Mouse (Mus musculus): ENCODE data around the gene Plac8.

Gene Plac8

DNA sequence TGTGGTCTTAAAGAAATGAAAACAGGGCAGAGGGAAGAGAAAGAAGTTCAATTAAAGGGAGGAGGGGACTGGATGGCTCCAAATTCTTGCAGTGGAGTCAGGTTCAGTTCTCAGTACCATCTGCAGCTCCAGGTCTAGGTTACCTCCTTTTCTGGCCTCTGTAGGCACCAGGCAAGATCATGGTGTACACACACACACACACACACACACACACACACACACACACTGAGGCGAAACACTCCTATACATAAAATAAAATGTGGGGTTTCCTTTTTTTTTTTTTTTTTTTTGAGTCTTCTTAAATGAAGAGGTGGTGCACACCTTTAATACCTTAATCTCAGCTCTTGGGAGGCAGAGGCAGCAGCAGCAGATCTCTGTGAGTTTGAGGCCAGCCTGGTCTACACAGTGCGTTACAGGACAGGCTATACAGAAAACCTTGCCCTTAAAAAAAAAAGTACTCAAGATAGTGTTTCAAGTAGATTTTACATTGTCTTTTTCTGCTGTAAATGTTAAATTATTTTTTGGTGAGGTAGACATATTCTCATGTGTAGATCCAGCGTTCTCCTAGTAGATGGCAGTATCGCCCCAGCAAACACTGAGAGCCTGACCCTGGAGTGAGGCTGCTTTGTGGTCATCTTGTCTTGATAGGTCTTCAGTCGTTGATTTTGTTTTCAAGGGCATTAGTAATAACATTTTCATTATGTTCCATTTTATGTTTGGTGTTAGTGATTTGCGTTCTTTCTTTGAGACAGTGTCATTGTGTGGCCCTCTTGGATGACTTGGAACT lies 25.6 kb downstream of the Plac8 start:
- no peak for DNase-seq (ENCODE audit: low spot score in 2 of 2)

DNA sequence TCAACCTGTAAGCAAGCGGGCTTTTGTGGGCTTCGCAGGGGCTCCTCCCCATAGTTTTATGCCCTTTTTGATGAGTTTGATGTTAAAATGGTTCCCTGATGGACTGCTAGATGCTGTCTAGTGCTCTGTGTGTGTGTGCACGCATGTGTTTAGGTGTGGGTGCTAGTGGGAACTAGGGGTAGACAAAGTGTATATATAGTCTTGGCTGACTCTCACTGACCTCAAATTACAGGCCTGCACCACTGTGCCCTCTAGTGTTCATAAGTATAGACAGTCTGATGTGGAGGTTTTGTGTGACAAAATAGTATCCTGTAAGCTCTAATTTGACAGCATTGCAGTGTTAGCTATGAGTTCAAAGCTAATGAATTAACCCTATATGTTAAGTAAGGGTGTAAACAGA lies 35.4 kb downstream of the Plac8 start:
- DNase-seq (ENCODE audit: low spot score in 2 of 2), result no peak

DNA sequence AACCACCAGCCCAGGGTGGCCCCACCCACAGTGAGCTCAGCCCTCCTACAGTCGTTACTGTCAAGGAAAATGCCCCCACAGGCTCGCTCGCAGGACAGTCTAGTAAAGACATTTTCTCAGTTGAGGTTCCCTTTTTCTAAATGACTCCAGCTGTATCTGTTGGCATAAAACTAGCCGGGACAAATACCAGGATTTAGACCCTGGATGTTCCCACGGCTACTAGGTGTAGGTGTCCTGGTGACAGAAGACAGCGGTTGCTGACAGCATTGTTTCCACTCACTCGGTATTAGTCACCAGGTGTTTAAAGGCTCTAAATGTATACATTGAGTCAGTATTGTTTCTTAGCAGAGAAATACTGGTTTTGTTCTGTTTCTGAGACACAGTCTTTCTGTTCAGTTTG lies 36.2 kb downstream of the Plac8 start:
- no peak for DNase-seq (ENCODE audit: low spot score in 2 of 2)

DNA sequence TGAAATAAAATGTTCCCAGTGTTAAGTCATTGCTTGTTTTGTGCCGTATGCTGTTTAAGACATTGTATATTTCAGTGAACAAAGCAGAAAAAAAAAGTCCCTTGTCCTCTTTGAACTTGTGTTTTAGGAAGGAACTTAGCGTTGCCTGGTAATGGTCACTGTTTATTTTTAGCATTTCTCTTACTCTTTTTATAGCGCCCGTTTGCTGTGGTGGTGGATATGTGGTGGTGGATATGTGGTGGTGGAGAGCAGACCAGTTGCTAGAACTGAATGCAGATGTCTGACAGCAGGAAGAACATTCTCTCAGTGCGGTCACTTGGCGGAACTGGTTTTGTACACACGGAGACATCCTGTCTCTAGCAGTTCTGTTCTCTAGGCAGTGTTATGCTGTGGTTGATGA lies 45.9 kb downstream of the Plac8 start:
- DNase-seq (ENCODE audit: low spot score in 2 of 2), result no peak

DNA sequence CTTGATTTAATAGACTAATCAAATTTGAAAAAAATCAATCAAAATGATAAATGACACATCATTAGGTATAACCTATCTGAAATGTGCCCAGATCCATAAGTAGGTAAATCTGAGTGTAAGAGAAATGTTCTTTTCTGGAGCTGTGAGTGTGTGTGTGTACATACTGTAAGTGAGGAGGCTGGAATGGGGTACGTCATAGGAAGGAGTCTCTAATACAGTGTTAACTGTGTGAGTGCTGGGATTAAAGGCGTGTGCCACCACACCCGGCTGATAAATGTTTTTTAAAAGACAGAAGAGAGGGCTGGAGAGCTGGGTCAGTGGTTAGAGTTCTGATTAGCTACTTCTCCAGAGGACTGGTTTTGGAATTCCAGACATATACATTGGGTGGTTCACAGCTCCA lies 46.4 kb downstream of the Plac8 start:
- DNase-seq (ENCODE audit: low spot score in 2 of 2), result no peak

DNA sequence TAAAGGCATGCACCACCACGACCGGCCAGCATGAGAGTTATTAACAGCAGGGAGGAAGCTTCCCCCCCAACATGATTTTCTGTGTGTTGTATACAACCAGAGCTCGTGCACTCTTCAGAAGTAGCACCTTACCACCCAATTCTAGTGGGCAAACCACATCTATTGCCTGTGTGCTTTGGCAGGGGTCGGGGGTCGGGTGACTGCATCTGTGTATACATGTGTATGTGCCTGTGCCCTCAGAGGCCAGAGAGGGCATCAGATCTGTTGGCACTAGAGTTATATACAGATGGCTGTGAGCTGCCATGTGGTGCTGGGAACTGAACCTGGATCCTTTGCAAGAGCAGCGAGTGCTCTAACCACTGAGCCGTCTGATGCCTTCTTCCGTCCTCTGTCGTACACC lies 47.1 kb downstream of the Plac8 start:
- no peak for DNase-seq (ENCODE audit: low spot score in 2 of 2)

DNA sequence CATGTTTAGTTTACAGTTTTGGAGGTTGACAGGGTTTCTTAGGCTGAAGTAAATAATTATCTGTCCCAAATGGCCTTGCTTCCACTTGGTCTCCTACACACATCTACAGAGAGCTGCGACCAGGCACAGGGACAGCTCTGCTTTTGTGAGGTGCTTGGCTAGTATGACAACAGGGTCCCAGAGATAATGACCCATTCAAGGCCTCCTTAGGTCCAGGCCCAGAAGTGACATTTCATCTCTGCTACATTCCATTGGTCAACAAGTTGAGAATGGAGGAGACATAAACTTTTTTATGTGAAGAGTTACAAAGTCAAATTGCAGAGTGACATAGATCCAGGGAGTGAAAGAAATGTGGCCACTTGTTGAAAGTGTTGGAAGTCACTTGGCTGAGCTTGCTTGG lies 48.7 kb downstream of the Plac8 start:
- DNase-seq (ENCODE audit: low spot score in 2 of 2), result no peak

DNA sequence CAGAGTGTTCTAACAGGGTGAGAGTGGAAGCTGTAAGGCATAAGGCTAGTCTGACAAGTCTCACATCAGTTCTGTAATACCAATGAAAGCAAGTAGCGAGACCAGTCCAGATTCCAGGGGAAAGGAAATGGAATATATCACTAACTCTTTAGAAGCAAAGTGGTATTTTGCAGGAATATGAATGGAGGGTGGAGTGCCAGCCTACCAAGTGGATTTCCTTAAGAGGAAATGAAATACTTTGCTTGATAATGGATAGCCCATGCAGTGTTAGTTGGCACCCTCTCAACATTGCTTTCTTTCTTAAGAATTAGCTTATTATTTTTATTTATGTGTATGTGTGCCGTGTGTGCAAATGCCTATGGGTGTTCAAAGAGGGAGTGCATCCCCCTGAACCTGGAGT lies 51.8 kb downstream of the Plac8 start:
- DNase-seq (ENCODE audit: low spot score in 2 of 2), result no peak

DNA sequence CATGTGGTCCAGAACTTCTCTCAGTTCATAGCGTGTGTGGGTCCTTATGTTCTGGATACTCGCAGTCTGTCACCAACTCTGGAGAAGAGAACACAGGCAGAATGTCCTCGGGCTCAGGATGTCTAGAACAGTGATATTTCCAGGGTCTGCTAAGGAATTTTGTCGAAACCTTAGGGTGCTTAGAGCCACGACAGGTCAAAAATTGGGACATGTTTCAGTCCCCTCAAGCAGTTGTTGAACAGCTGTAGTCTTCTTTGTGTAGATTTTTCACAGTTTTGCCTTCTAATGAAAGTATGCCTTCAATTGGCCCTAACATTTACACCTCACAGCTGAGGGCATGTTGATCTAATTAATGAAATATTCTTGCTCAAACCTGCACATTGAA lies 53.0 kb downstream of the Plac8 start:
- DNase-seq (ENCODE audit: low spot score in 2 of 2), result no peak

DNA sequence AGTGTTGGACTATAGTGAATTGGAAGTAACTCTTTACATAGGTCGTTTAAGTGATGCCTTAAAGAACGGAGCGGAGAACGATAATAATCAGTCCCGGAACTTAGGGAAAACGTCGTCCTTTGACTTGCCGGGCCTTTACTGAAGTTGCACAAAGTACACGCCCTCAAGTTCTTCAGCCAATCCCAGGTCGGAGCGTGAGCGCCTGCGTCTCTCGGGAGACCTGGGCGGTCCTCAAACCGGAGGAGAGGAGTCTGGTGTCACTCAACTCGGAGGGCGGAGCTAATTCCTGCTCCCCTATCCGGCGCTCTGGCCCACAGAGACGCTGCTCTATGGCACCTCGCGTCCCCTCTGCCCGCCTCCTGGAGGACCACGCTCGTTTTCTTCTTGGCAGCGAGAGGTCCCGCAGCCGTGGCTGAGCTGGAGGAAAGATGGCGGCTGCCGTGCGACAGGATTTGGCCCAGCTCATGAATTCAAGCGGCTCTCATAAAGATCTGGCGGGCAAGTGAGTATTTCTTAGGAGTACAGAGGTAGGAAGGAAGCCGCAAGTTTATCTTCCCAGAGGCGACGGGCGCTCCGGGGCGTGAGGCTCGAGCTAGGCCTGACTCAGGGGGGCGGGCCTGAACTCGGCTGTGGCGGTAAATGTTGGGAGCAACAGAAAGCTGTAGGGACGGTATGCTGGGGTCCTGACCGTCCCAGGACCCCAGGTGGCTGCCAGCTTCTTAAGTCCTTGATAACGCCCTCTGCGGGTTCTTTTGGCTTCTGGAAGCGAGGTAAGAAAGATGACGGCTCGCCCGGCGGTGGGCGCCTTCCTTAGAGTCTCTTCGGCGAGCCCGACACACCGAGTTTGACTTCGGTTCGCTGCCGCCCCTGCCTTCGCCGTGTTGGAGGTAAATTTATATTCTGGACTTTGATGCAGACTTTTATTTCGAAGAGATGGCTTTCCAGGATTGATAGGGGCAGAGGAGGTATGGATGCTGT lies 53.7 kb downstream of the Plac8 start, which contains the start of gene Cops4:
Gene Cops4, plus strand, starts transcription at position 261 of the 978 bp plus-strand sequence.
- DNase-seq (ENCODE audit: low spot score in 2 of 2), result peak; percentile 95 to 97

DNA sequence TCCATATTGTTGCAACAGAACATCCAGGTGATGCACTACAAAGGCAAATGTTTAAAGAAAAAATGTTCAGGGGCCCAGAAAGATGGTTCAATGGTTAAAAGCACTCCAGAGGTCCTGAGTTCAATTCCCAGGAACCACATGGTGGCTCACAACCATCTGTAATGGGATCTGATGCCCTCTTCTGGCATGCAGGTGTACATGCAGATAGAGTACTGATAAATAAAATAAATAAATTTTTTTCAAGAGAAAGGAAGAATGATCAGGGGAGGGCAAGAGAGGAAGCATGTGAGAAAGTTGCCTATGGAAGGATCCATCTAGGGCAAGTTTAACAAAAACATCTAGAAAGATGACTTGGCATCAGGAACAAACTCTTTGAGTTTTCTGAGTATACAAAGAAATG lies 59.5 kb downstream of the Plac8 start:
- DNase-seq (ENCODE audit: low spot score in 2 of 2), result no peak

DNA sequence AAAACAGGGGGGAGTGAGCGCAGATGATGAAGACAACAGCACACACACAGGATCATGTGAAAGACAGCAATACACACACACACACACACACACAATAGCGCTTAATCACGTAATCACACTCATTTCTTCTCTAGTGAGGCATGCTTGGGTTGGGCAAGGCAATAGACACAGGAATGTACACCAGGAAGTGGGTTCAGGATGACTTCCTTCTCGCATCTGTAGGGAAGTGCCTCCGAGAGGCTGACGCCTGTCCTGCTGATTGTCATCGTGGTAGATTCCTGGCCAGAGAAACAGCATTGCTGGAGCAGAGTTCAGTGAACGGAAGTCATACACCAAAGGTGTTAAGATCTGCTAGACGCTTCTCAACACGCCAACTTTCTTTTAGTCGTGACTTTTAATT lies 62.8 kb downstream of the Plac8 start:
- no peak for DNase-seq (ENCODE audit: low spot score in 2 of 2)

Measured in urinary bladder, adult 18-20 months (tissue).